Mouse (Mus musculus) spleen, embryonic (tissue): ENCODE data around the gene Gapt.
"Not testable (repeated sequence)": the region's sequence is repeated elsewhere in the genome, so short reads cannot be mapped to it uniquely, and the experiment has no call there.

Experiments used
- CTCF ChIA-PET: fragments of 350-600 bp; sonication (Branson Sonifier 250); formaldehyde crosslinking; loops from one replicate; lab custom pipeline; 2022; lab: Charles Lee

Gene Gapt

GRCm38 (mm10) chr13:110356941-110357340, at the start of gene Gapt:
Gapt (minus strand) TSS chr13:110357199.
- CTCF ChIA-PET = no interaction called here

GRCm38 (mm10) chr13:110406152-110406551, 49.2 kb upstream of the Gapt start:
- CTCF ChIA-PET = interaction anchor here (1.0 kb wide), 1 partner anchor 9 kb away, joined by 3 read pairs; no protein-coding TSS in a partner anchor

GRCm38 (mm10) chr13:110404686-110405085, 47.7 kb upstream of the Gapt start:
- CTCF ChIA-PET = not testable (repeated sequence)

- CTCF ChIA-PET = no interaction called here
These were observed 47.1 kb upstream of the Gapt start for GRCm38 (mm10) chr13:110404059-110404458.

GRCm38 (mm10) chr13:110401877-110402276, 44.9 kb upstream of the Gapt start:
- CTCF ChIA-PET = no interaction called here

GRCm38 (mm10) chr13:110401443-110401842, 44.4 kb upstream of the Gapt start:
- CTCF ChIA-PET = no interaction called here

GRCm38 (mm10) chr13:110398513-110399270, 41.7 kb upstream of the Gapt start:
- CTCF ChIA-PET = no interaction called here

- CTCF ChIA-PET = interaction anchor here (0.8 to 1.2 kb wide), 2 partner anchors 8 to 676 kb away, joined by 3 to 18 read pairs; no protein-coding TSS in a partner anchor
These were observed 40.8 kb upstream of the Gapt start for GRCm38 (mm10) chr13:110397750-110398149.

GRCm38 (mm10) chr13:110395916-110396685, 39.1 kb upstream of the Gapt start:
- CTCF ChIA-PET = interaction anchor here (0.5 kb wide), 1 partner anchor 1137 kb away, joined by 3 read pairs; no protein-coding TSS in a partner anchor

GRCm38 (mm10) chr13:110395179-110395794, 38.3 kb upstream of the Gapt start:
- CTCF ChIA-PET = interaction anchor here (0.5 kb wide), 1 partner anchor 1138 kb away, joined by 3 read pairs; no protein-coding TSS in a partner anchor

- CTCF ChIA-PET = interaction anchor here (0.5 kb wide), 1 partner anchor 36 kb away, joined by 3 read pairs; no protein-coding TSS in a partner anchor
These were observed 37.5 kb upstream of the Gapt start, which contains the start of gene Plk2 for GRCm38 (mm10) chr13:110394291-110395178. Plk2 (plus strand) TSS chr13:110395046.

- CTCF ChIA-PET = interaction anchor here (0.5 to 0.7 kb wide), 3 partner anchors 9 to 1335 kb away, joined by 3 to 4 read pairs (median 3); no protein-coding TSS in a partner anchor
These were observed 35.6 kb upstream of the Gapt start for GRCm38 (mm10) chr13:110392631-110393030.

- CTCF ChIA-PET = interaction anchor here (0.5 to 0.7 kb wide), 2 partner anchors 8 to 1335 kb away, joined by 3 to 4 read pairs; no protein-coding TSS in a partner anchor
These were observed 35.2 kb upstream of the Gapt start for GRCm38 (mm10) chr13:110392210-110392609.

GRCm38 (mm10) chr13:110384514-110384913, 27.5 kb upstream of the Gapt start:
- CTCF ChIA-PET = no interaction called here

GRCm38 (mm10) chr13:110382447-110382901, 25.5 kb upstream of the Gapt start:
- CTCF ChIA-PET = interaction anchor here (0.7 kb wide), 2 partner anchors 64 to 360 kb away, joined by 3 read pairs; no protein-coding TSS in a partner anchor

GRCm38 (mm10) chr13:110369673-110370072, 12.7 kb upstream of the Gapt start:
- CTCF ChIA-PET = interaction anchor here (0.6 to 1.0 kb wide), 2 partner anchors 302 to 307 kb away, joined by 4 to 10 read pairs; no protein-coding TSS in a partner anchor

- CTCF ChIA-PET = interaction anchor here (0.5 to 1.0 kb wide), 3 partner anchors 193 to 917 kb away, joined by 3 to 4 read pairs (median 3); no protein-coding TSS in a partner anchor
These were observed 11.6 kb upstream of the Gapt start for GRCm38 (mm10) chr13:110368556-110369040.

- CTCF ChIA-PET = interaction anchor here (0.5 to 1.2 kb wide), 2 partner anchors 307 to 917 kb away, joined by 3 to 6 read pairs; no protein-coding TSS in a partner anchor
These were observed 11.1 kb upstream of the Gapt start for GRCm38 (mm10) chr13:110367961-110368555.

GRCm38 (mm10) chr13:110366477-110366876, 9.5 kb upstream of the Gapt start:
- CTCF ChIA-PET = no interaction called here
